Mouse (Mus musculus) myocyte (in vitro differentiated cells): ENCODE results near the gene Trpc5.

Source experiments
- CEBPB ChIP-seq: IDR thresholded peaks from 2 replicates; pipeline ENCODE4 v1.6.1; 2011; ENCODE audit warnings: mild to moderate bottlenecking, moderate library complexity; ENCODE audit not compliant: poor library complexity, insufficient read depth, severe bottlenecking
- E2F4 ChIP-seq: IDR thresholded peaks from one replicate; pipeline ENCODE4 v1.6.1; 2011; ENCODE audit warnings: mild to moderate bottlenecking, control low read depth, moderate library complexity; ENCODE audit not compliant: insufficient read depth
- MAX ChIP-seq: IDR thresholded peaks from one replicate; pipeline ENCODE4 v1.6.1; 2011; ENCODE audit warnings: low read depth, mild to moderate bottlenecking, control low read depth
- MYOD1 ChIP-seq, 3 experiments: IDR thresholded peaks; one replicate each; pipeline ENCODE4 v1.6.1; 2011; ENCODE audit warnings: control low read depth in 2 of 3, low read depth in 2 of 3, mild to moderate bottlenecking in 2 of 3, moderate library complexity in 1 of 3; ENCODE audit not compliant: insufficient read length in 2 of 3, control insufficient read depth in 1 of 3
- POLR2A ChIP-seq: IDR thresholded peaks from one replicate; pipeline ENCODE4 v1.6.1; 2011; ENCODE audit warnings: low read depth, mild to moderate bottlenecking, control low read depth, moderate library complexity; ENCODE audit not compliant: insufficient read length
- POLR2AphosphoS2 ChIP-seq: IDR thresholded peaks from one replicate; pipeline ENCODE4 v1.6.1; 2011; ENCODE audit warnings: low read depth, control low read depth; ENCODE audit not compliant: insufficient read length
- REST ChIP-seq: IDR thresholded peaks from one replicate; pipeline ENCODE4 v1.6.1; 2011; ENCODE audit warnings: mild to moderate bottlenecking, control low read depth, moderate library complexity; ENCODE audit not compliant: insufficient read depth, insufficient read length
- SRF ChIP-seq: IDR thresholded peaks from one replicate; pipeline ENCODE4 v1.6.1; 2011; ENCODE audit warnings: low read depth; ENCODE audit not compliant: control insufficient read depth, insufficient read length
- TCF12 ChIP-seq: IDR thresholded peaks from one replicate; pipeline ENCODE4 v1.6.1; 2011; ENCODE audit warnings: mild to moderate bottlenecking, control low read depth; ENCODE audit not compliant: poor library complexity, insufficient read depth, severe bottlenecking
- TCF3 ChIP-seq: IDR thresholded peaks from one replicate; pipeline ENCODE4 v1.6.1; 2011; ENCODE audit warnings: low read depth, control low read depth; ENCODE audit not compliant: insufficient read length
- USF1 ChIP-seq: IDR thresholded peaks from one replicate; pipeline ENCODE4 v1.6.1; 2011; ENCODE audit warnings: low read depth, mild to moderate bottlenecking, control low read depth, moderate library complexity

GRCm38 (mm10) chrX:144408036-144408435 lies 279.9 kb downstream of the Trpc5 start:
- no peak for TF ChIP-seq MAX
- TF ChIP-seq POLR2A: no peak
- no peak for TF ChIP-seq E2F4
- TF ChIP-seq REST: no peak
- TF ChIP-seq TCF12: no peak
- no peak for TF ChIP-seq MYOD1 (IDR thresholded peaks at IDR 0.05; ENCODE audit: control insufficient read depth in 1 of 3, insufficient read length in 2 of 3, low read depth in 2 of 3)
- TF ChIP-seq SRF: no peak
- no peak for TF ChIP-seq TCF3
- TF ChIP-seq POLR2AphosphoS2: no peak
- TF ChIP-seq CEBPB: no peak
- no peak for TF ChIP-seq USF1
